Mouse (Mus musculus) yolk sac, embryonic 10.5 days (tissue): ENCODE data around the gene Cenps.

Experiments
- DNase-seq: peaks from one replicate; pipeline ENCODE4 v3.0.0-alpha.2; 2017; ENCODE audit warnings: low spot score

The Cenps gene

GRCm38 (mm10) chr4:149157415-149157973, 20.1 kb upstream of the Cenps start:
- DNase-seq: no peak

GRCm38 (mm10) chr4:149155711-149156110, 18.3 kb upstream of the Cenps start:
- no peak for DNase-seq

- DNase-seq: no peak
These were observed 17.4 kb upstream of the Cenps start for GRCm38 (mm10) chr4:149154859-149155258.

GRCm38 (mm10) chr4:149150721-149151120, 13.3 kb upstream of the Cenps start:
- no peak for DNase-seq

- DNase-seq: no peak
These were observed 12.8 kb upstream of the Cenps start for GRCm38 (mm10) chr4:149150256-149150655.

- no peak for DNase-seq
These were observed 12.2 kb upstream of the Cenps start for GRCm38 (mm10) chr4:149149611-149150010.

GRCm38 (mm10) chr4:149149196-149149595, 11.8 kb upstream of the Cenps start:
- DNase-seq: no peak

GRCm38 (mm10) chr4:149148084-149148483, 10.7 kb upstream of the Cenps start:
- DNase-seq: no peak

GRCm38 (mm10) chr4:149147528-149147927, 10.1 kb upstream of the Cenps start:
- no peak for DNase-seq

GRCm38 (mm10) chr4:149145151-149145550, 7.7 kb upstream of the Cenps start:
- DNase-seq: no peak

- DNase-seq: peak; percentile 70
These were observed 7.0 kb upstream of the Cenps start for GRCm38 (mm10) chr4:149144459-149144858.

GRCm38 (mm10) chr4:149143594-149143993, 6.2 kb upstream of the Cenps start:
- DNase-seq: no peak

GRCm38 (mm10) chr4:149138515-149138914, 1.1 kb upstream of the Cenps start:
- DNase-seq: no peak

GRCm38 (mm10) chr4:149136116-149136850, 1.1 kb downstream of the Cenps start:
- no peak for DNase-seq

- DNase-seq: no peak
These were observed 4.0 kb downstream of the Cenps start for GRCm38 (mm10) chr4:149133395-149133794.

GRCm38 (mm10) chr4:149131789-149132565, 5.5 kb downstream of the Cenps start:
- peak; percentile 69 for DNase-seq

GRCm38 (mm10) chr4:149131021-149131752, 6.2 kb downstream of the Cenps start:
- no peak for DNase-seq

GRCm38 (mm10) chr4:149128467-149128866, 9.0 kb downstream of the Cenps start:
- no peak for DNase-seq

GRCm38 (mm10) chr4:149126663-149127062, 10.8 kb downstream of the Cenps start, which contains the start of gene Cort:
TSS of gene Cort (minus strand) at chr4:149126763.
- no peak for DNase-seq

GRCm38 (mm10) chr4:149126115-149126509, 11.3 kb downstream of the Cenps start:
- no peak for DNase-seq

- DNase-seq: no peak
These were observed 11.9 kb downstream of the Cenps start for GRCm38 (mm10) chr4:149125341-149126114.
